Comparison of ENCODE assay signal across 23 mouse cellular contexts in the genomic region with DNA sequence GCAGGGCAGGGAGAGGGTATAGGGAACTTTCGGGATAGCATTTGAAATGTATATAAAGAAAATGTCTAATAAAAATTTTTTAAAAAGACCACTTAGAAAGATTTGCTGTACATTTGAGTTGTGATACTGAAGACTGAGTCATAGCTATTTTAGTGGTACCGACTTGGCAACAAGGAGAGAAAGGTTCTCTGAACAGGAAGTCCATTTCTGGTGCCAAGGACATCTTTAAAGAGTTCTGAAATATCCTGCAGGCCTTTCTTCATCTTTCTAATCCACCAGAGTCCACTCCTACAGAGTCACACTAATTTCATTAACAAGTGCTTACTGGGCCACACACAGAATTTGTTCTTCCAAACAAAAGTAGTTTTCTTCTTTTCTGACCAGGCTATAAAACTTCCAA.
DNase-seq lines count a peak whose midpoint lies in the region; ATAC-seq lines count a peak whose summit lies in the region.
"Had no signal": no experiment of that assay in that cellular context is flagged by ENCODE, and none has a peak within 500 bp of the region (broad histone marks: within the 10 kb centered on the region; RNA-seq: fewer than 3 reads in every experiment).

No protein-coding gene starts in this region.

- DNase-seq in frontal cortex, postnatal 14 days (ENCODE audit: low spot score in 2 of 2): no peak
- DNase-seq in right cerebral cortex, adult 18-20 months: peak; percentile 15
- no peak for DNase-seq in right cerebral cortex, postnatal 10 days (ENCODE audit: low spot score in 2 of 2)
- peak; percentile 44 for DNase-seq in brain, adult 2 months (ENCODE audit: low read depth, low spot score)
- peak; percentile 32 for DNase-seq in telencephalon, adult 2 months (ENCODE audit: low read depth, low spot score)
- no peak for DNase-seq in gastrocnemius, postnatal 10 days
- DNase-seq: adrenal gland, adult 2 months; adrenal gland, adult 8-10 months; adrenal gland, postnatal 10 days; adrenal gland, postnatal 14 days; adrenal gland, postnatal 25 days; adrenal gland, postnatal 36 days; B cell, adult 2 months; cerebellum, adult 11 months; cerebellum, adult 11-12 months; cerebellum, adult 18-20 months had no signal

- no peak overlapping the region for H3K4me3 ChIP-seq in liver, embryonic 12.5 days

- H3K4me1 ChIP-seq in liver, embryonic 12.5 days: no peaks in the 10 kb centered on the region

- no peak overlapping the region for H3K9ac ChIP-seq in liver, embryonic 12.5 days

- no peak overlapping the region for H3K27ac ChIP-seq in liver, embryonic 12.5 days

- 66% methylated on average over 2 of the region's 2 CpGs for WGBS in liver, embryonic 12.5 days (ENCODE audit: insufficient replicate concordance)

- no peak overlapping the region for H3K4me2 ChIP-seq in liver, embryonic 12.5 days

- no peaks in the 10 kb centered on the region for H3K9me3 ChIP-seq in liver, embryonic 12.5 days (replicated peaks)

- H3K36me3 ChIP-seq in liver, embryonic 12.5 days: no peaks in the 10 kb centered on the region
- H3K36me3 ChIP-seq: G1E had no signal

- ATAC-seq in frontal cortex, adult (ENCODE audit: low TSS enrichment): peak; percentile 93
- no peak for ATAC-seq in liver, embryonic 12.5 days
- ATAC-seq: activated CD4-positive, CD25-positive, alpha-beta regulatory T cell, adult 4 months; CD4-positive, CD25-positive, alpha-beta regulatory T cell, adult 4 months; Patski had no signal

- no peaks in the 10 kb centered on the region for H3K27me3 ChIP-seq in liver, embryonic 12.5 days (replicated peaks)
- H3K27me3 ChIP-seq: CH12.LX, Patski had no signal

Comparison
In these comparisons a context has a peak if more than half of its experiments do, and no peak if none do; other contexts are left out.
1. DNase-seq: peak in right cerebral cortex, adult 18-20 months (single experiment), brain, adult 2 months (single experiment) and telencephalon, adult 2 months (single experiment); none in frontal cortex, postnatal 14 days (0 of 2), right cerebral cortex, postnatal 10 days (0 of 2) and gastrocnemius, postnatal 10 days (single experiment).